Mouse (Mus musculus): ENCODE results near the gene Fgd6.

The Fgd6 gene

DNA sequence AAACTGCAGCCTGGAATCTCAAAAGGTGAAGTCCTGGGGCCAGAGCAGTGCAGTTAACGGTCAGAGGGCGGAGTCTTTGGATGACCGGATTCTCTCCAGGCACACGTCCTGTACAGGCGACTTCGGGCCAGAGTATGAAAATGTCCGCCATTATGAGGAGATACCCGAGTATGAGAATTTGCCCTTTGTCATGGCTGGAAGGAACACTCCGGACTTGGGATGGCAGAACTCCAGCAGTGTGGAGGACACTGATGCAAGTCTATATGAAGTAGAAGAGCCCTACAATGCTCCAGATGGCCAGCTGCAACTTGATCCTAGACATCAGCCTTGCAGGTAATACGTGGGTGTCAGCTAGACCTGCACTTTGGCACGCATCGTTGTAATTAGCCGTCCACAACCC is 9.5 kb downstream of the Fgd6 start:
- DNase-seq (ENCODE audit: low spot score in 2 of 2), result no peak

- no peak for DNase-seq (ENCODE audit: low spot score in 2 of 2)
Observed at GRCm38 (mm10) chr10:94047024-94047423, 11.2 kb downstream of the Fgd6 start.

DNA sequence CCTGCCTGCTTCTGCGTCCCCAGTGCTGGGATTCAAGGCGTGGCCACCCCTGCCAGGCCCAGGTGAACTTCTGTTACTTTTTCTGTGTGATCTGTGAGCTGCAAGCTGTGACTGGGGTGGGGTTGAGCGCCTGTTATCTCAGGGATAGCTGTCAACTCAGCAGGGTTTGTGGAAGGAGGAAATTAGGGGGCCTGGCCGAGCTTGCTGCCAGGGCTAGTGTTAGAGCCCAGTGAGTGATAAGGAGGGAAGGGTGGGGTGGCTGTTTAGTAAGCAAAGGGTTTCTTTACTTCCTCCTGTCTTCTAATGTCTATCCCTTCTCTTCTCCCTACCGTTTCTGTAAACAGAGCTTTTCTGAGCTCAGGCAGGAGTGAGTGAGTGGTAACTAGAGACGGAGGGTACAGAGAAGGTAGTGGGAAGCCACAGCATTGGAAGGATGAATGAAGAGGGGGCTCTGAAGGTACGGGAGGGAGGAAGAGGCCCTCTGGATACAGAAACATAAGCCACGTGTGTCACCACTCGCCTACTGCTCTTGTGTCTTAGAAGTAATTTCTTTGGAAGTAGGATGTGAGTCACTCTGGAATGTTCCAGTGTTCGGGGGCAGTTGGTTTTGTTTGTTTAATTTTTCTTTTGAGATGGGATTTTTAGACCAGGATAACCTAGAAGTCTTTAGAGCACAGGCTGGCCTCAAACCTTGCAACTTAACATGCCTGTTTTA is 12.2 kb downstream of the Fgd6 start:
- no peak for DNase-seq (ENCODE audit: low spot score in 2 of 2)

- DNase-seq (ENCODE audit: low spot score in 2 of 2), result no peak
Observed at GRCm38 (mm10) chr10:94049121-94049520, 13.3 kb downstream of the Fgd6 start.

DNA sequence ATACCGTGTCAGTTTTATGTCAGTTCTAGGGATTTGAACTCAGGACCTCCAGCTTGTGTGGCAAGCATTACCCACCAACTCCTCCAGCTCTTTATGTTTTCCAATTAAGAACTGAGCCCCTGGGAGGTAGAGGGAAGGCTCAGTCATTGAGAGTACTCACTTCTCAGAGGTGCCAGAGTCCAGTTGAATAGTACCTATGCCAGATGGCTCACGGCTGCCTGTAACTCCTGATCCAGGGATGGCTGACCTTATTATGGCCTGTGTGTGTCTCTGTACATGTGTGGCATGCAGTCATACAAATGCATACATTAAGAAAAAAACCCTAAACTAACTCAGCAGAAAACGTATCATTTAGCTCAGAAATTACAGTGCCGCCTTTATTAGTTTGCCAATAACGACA is 14.9 kb downstream of the Fgd6 start:
- DNase-seq (ENCODE audit: low spot score in 2 of 2), result no peak

DNA sequence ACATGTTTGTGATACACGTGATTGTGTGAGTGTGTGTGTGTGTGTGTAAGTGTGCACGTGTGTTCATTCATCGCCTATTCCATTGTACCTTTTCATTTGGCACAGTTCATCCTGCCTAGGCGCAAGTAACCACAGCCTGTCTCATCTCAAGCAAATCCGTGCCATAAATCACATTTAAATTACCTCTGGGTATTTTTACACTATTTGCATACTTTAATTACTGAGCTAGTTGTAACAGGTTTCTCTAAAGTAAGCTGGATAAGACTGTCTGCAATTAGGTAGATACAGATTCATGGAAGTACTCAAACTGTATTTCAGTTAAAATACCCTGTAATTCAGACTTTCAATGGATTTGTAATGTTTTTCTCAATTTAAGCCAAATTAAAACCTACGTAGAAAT is 20.7 kb downstream of the Fgd6 start:
- DNase-seq (ENCODE audit: low spot score in 2 of 2), result no peak

DNA sequence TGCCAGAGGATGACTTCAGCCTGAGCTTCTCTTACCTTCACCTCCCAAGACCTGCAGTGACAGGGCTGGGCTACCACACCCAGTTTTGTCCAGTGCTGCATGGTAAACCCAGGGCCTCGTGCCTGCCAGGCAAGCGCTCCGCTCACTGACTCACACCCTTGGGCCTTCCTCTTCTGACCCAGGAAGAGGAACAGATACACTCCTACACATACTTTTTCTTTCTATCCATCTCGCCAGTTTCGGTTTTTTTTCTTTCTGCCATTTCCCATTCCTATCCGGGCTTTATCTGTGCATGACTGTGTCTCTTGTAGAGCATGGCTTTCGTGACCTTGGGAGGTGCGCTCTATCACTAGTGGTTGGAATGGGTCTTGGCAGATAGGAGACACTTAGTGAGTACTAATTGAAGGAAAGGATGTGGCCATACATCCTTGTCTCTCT is 23.8 kb downstream of the Fgd6 start:
- no peak for DNase-seq (ENCODE audit: low spot score in 2 of 2)

DNA sequence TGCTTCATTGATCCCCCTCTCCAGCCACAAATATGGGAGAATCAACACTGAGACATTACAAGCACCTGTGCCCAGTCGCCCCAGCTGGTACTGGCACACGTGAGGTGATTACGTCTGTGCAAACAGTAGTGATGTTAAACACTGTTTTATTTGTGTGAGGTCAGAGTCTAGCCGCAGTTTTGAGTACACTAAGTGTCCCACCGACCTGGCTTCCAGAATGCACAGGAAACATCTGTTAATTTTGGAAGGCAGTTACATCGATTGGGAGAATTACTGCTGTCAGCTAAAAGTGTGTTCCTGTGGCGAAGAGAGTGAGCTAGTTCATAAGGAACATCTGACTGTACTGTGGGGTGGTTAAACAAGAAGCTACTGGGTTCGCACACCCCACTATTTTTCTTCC is 24.4 kb downstream of the Fgd6 start:
- DNase-seq (ENCODE audit: low spot score in 2 of 2), result no peak

DNA sequence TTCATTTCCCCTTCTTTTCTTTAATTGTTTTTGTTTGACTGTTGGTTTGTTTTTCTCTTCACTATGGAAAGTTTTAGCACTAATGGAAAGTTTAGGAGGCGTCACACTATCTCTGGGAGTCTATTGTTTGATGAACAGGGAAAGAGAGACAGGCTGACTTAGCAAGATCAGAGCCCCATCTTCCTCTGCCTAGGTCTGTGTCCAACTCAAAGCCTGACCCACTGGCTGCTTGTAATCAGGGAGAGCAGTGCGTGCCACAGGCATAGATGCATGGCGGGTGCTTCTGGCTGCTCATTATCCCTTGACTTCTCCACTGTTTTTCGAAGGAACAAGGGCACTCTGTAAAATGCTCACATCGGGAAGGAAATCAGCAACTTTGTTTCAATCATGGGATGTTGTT is 26.6 kb downstream of the Fgd6 start:
- DNase-seq (ENCODE audit: low spot score in 2 of 2), result no peak

DNA sequence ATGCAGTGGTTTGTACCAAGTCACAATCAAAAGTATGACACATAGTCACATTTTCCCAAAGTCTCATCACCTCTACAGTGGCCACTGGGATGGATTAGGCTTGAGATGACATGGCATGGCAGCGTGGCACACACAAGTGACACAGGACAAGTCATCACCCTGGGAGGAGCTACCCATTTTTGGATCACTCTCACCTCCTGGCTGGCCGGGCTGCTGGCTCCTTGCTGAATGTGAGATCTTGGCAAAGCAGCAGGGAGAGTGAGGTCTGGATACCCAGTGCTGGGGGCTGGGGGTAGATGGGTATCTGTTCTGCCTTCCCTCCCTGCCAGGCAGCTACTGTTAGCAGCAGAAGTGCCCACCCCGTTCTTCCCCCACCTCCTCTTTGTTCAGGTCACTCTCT is 31.1 kb downstream of the Fgd6 start:
- DNase-seq (ENCODE audit: low spot score in 2 of 2), result no peak

DNA sequence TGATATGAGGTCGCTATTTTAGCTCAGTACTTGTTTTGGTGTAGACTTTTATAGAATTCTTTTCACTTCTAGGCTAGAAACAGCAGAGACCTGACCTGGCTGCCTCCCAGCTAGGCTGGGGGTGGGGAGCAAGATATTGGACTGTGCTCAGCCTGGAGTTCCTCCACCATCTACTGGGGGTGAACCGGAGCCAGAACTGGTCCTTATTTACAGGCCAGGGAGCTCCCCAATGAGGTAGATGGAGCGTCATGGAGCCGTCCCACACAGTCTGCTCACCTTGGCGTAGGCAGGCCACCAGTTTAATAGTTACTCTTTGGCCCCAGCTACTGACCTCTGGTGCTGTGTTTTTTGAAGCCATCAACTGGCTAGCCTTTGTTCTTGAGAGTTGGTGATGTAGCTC is 32.9 kb downstream of the Fgd6 start:
- DNase-seq (ENCODE audit: low spot score in 2 of 2), result no peak

GRCm38 (mm10) chr10:94071641-94072040 is 35.8 kb downstream of the Fgd6 start:
- no peak for DNase-seq (ENCODE audit: low spot score in 2 of 2)

DNA sequence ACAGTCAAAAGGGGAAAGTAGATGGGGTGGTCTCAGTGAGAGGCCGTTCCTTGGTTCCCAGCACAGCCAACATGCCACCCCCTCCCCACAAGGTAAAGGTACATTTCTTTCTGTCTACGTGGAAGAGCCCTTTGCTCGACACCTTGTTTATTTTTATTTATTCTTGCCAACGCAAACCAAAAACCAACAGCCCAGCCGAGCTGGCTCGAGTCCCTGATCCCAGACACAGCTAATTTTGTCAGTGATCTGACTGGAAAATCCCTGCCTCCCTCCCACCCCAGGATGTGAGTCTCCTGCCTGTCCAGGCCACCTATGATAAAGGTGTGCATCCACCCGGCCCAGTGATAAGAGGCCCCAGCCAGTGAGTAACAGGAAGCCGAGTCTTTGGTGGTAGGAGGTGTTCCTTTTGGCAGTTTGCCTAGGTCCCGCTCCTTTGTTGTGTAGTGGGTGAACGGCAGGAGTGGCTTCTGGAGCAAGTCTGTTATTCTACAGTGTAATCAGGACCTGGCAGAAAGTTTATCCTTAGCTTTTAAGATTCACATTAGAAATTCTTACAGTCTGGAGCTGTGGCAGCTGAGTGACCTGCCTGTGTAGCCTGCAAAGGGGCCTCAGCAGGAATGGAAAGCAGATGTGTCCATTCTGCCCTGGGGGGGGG is 36.6 kb downstream of the Fgd6 start:
- DNase-seq (ENCODE audit: low spot score in 2 of 2), result no peak

- no peak for DNase-seq (ENCODE audit: low spot score in 2 of 2)
Observed at GRCm38 (mm10) chr10:94072916-94073465, 37.2 kb downstream of the Fgd6 start.

- DNase-seq (ENCODE audit: low spot score in 2 of 2), result no peak
Observed at GRCm38 (mm10) chr10:94076966-94077825, 41.4 kb downstream of the Fgd6 start.

- no peak for DNase-seq (ENCODE audit: low spot score in 2 of 2)
Observed at GRCm38 (mm10) chr10:94080740-94081139, 44.9 kb downstream of the Fgd6 start.

DNA sequence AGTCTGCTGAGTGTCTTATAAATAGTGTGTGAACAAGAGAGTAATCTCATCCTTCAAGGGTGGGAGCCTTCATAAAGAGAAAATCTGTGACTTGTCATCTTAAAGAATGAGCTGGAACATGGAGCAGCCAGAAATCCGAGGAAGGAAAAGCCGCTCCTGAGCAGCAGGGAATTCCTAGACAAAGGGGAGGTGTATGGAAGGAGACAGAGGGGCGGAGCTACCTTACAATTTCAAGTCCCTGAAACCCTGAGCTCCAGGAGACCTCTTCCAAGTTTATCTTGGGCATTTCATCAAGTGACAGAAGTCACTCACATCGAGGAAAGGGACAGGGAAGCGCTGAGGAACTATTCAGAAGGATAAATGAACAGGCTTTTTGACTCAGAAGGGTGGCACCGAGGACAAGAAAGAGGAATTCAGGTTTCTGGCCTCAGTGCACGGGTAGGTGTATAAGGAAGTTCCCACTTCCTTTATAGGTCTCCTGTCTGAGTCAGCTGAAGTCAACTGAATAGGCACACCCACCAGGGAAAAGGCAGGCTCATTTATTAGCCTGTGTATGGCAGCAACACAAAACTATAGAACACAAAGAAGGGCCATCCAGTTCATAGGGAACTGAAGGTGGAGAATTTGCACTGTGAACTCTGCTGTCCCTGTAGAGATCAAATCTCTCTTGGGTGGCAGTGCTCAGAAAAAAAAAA is 46.4 kb downstream of the Fgd6 start:
- no peak for DNase-seq (ENCODE audit: low spot score in 2 of 2)

GRCm38 (mm10) chr10:94086315-94086714 is 50.5 kb downstream of the Fgd6 start:
- DNase-seq (ENCODE audit: low spot score in 2 of 2), result no peak

DNA sequence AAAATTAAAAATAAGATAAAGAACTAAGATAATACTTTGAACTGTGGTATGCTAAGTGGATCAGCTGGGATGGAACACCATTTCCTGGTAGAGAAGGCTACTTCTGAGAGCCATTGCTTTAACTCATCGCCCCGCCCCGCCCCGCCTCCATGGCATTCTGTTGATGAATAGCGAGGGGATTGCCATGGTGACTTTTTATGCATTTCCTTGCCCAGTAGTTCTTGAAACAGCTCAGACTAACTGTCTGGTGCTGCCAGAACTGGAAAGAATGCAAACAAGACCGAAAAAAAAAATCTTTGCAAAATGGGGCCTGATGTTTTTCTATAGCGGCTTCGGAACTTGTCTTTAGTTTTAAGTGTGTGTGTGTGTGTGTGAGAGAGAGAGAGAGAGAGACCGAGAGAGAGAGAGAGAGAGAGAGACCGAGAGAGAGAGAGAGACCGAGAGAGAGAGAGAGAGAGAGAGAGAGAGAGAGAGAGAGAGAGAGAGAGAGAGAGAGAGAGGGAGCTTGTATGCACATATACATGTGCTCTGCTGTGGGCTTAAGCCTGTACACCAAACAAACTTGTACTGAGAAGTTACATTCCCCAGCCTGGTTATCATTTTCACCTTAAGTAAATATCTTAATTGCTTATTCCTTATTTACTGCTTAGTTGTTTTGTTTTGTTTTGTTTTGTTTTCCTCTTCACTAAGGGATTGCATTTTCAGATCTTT is 51.7 kb downstream of the Fgd6 start:
- no peak for DNase-seq (ENCODE audit: low spot score in 2 of 2)

- DNase-seq (ENCODE audit: low spot score in 2 of 2), result no peak
Observed at GRCm38 (mm10) chr10:94090032-94090431, 54.2 kb downstream of the Fgd6 start.

DNA sequence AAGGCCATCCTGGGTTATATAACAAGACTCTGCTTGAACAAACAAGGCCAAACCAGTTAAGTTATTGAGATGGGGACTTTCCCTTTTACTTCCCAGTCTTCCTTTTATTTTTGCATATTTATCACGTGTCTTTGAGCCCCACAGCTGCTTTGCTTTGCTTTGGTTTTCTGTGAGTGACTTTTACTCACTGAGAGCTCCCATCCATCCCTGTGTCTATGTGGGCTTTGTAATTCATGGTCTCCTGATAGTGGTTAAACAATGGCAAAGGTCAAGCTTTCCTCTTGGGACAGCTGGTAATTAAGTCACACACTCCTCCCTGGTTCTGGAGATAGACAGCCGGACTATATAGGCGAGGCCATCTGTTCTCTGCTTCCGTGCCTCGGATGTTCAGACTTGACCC is 57.7 kb downstream of the Fgd6 start:
- DNase-seq (ENCODE audit: low spot score in 2 of 2), result no peak
